Mouse (Mus musculus) heart, embryonic 16.5 days (tissue): ENCODE measurements around the gene Thbd. TPM values are rescaled to one million over a fixed set of nuclear protein-coding genes. Genes with fewer than 3 reads are reported as not detected.

Experiments used
- ATAC-seq: fragments of 200-750 bp; cut with Nextera tagmentation; replicated peaks from 2 replicates; pipeline ENCODE4 v1.8.0; 2017; ENCODE audit warnings: moderate number of reproducible peaks; ENCODE audit not compliant: insufficient read depth, low FRiP score; ENCODE audit errors: extremely low read depth
- H3K27ac ChIP-seq: fragments of 300-500 bp; sonication (generic); 2 replicates; pipeline ENCODE4 v1.5.1; 2014; ENCODE audit warnings: mild to moderate bottlenecking, low read length, control low read depth, moderate library complexity
- H3K27me3 ChIP-seq: fragments of 300-500 bp; sonication (generic); 2 replicates; pipeline ENCODE4 v1.6.1; 2014; ENCODE audit warnings: low read length, mixed read lengths; ENCODE audit not compliant: control insufficient read depth, insufficient read depth
- H3K36me3 ChIP-seq: fragments of 300-500 bp; sonication (generic); 2 replicates; pipeline ENCODE4 v1.6.1; 2014; ENCODE audit not compliant: control insufficient read depth, insufficient read depth
- H3K4me1 ChIP-seq: fragments of 300-500 bp; sonication (generic); 2 replicates; pipeline ENCODE4 v1.6.1; 2014; ENCODE audit warnings: low read length, mixed read lengths; ENCODE audit not compliant: control insufficient read depth, insufficient read depth
- H3K4me2 ChIP-seq: fragments of 300-500 bp; sonication (generic); 2 replicates; pipeline ENCODE4 v1.6.1; 2014; ENCODE audit warnings: low read depth, mild to moderate bottlenecking, control low read depth, low read length
- H3K4me3 ChIP-seq: fragments of 300-500 bp; sonication (generic); 2 replicates; pipeline ENCODE4 v1.5.1; 2014; ENCODE audit warnings: mild to moderate bottlenecking, control low read depth, low read length
- H3K9ac ChIP-seq: fragments of 300-500 bp; sonication (generic); 2 replicates; pipeline ENCODE4 v1.6.1; 2014; ENCODE audit warnings: low read length, control low read depth
- H3K9me3 ChIP-seq: fragments of 300-500 bp; sonication (generic); replicated peaks from 2 replicates; pipeline ENCODE4 v1.6.1; 2016; ENCODE audit warnings: low read length; ENCODE audit not compliant: control insufficient read depth
- WGBS: fragments of 180-500 bp; shearing (Covaris S2); extraction: QIAGEN DNeasy Blood & Tissue Kit; methylation state at CpG from one replicate; pipeline ENCODE4 v1.1.7; 2014; 5-methylcytosine and 5-hydroxymethylcytosine counted together
- polyA plus RNA-seq: library from polyadenylated mRNA; unstranded; fragments of >200 nt; fragmentation: Nextera tagmentation; extraction: Ambion mirVana; gene quantifications from 2 replicates; pipeline ENCODE4 v1.2.1, GENCODE M21; 2015

Gene Thbd
- 16.6 and 20.3 TPM in 2 replicates for polyA plus RNA-seq

GRCm38 (mm10) chr2:148407870-148408760 is at the start of gene Thbd:
Thbd (minus strand) TSS chr2:148408188.
- H3K27ac ChIP-seq = peak within 1 kb of the TSS; percentile 52
- 2% methylated on average over 35 of the region's 35 CpGs for WGBS

GRCm38 (mm10) chr2:148455341-148455740 is 47.4 kb upstream of the Thbd start:
- no peak overlapping the region for H3K27ac ChIP-seq
- H3K9ac ChIP-seq = no peak overlapping the region
- no peaks in the 10 kb centered on the region for H3K27me3 ChIP-seq
- no peaks in the 10 kb centered on the region for H3K36me3 ChIP-seq
- no peaks in the 10 kb centered on the region for H3K4me1 ChIP-seq
- H3K4me2 ChIP-seq = no peak overlapping the region
- H3K9me3 ChIP-seq = no peaks in the 10 kb centered on the region
- no peak overlapping the region for H3K4me3 ChIP-seq
- no peak for ATAC-seq

More at GRCm38 (mm10) chr2:148407870-148408760, at the start of gene Thbd:
- H3K4me2 ChIP-seq = peak within 1 kb of the TSS; percentile 88
- no peaks in the 10 kb centered on the region for H3K36me3 ChIP-seq
- peak within 1 kb of the TSS; percentile 78 for H3K9ac ChIP-seq
- H3K27me3 ChIP-seq = peaks cover 15% of the 10 kb centered on the region
- H3K4me1 ChIP-seq = peaks cover 24% of the 10 kb centered on the region
- ATAC-seq = peak; percentile 74
- no peaks in the 10 kb centered on the region for H3K9me3 ChIP-seq
- H3K4me3 ChIP-seq = peak within 1 kb of the TSS; percentile 65

GRCm38 (mm10) chr2:148454014-148454542 is 46.1 kb upstream of the Thbd start:
- Histone ChIP-seq H3K9ac (no peak overlapping the region), H3K27ac (no peak overlapping the region), H3K4me1 (no peaks in the 10 kb centered on the region), H3K4me2 (no peak overlapping the region), H3K27me3 (no peaks in the 10 kb centered on the region), H3K4me3 (no peak overlapping the region), H3K9me3 (no peaks in the 10 kb centered on the region), H3K36me3 (no peaks in the 10 kb centered on the region)
- ATAC-seq = no peak
- WGBS = 76% methylated on average over 4 of the region's 4 CpGs

- Histone ChIP-seq H3K4me3 (no peak overlapping the region), H3K27me3 (no peaks in the 10 kb centered on the region), H3K27ac (no peak overlapping the region), H3K4me1 (no peaks in the 10 kb centered on the region), H3K4me2 (no peak overlapping the region), H3K9me3 (no peaks in the 10 kb centered on the region), H3K36me3 (no peaks in the 10 kb centered on the region), H3K9ac (no peak overlapping the region)
- WGBS = 80% methylated on average over 3 of the region's 3 CpGs
- no peak for ATAC-seq
These were observed 45.1 kb upstream of the Thbd start for GRCm38 (mm10) chr2:148453061-148453460.

GRCm38 (mm10) chr2:148451498-148451897 is 43.5 kb upstream of the Thbd start:
- H3K4me2 ChIP-seq = no peak overlapping the region
- no peaks in the 10 kb centered on the region for H3K27me3 ChIP-seq
- no peak overlapping the region for H3K27ac ChIP-seq
- WGBS = 58% methylated on average over 5 of the region's 5 CpGs
- no peaks in the 10 kb centered on the region for H3K4me1 ChIP-seq
- H3K36me3 ChIP-seq = no peaks in the 10 kb centered on the region
- ATAC-seq = 0 out of 2 replicates have a peak, but pooled peaks have one; percentile 10
- no peak overlapping the region for H3K4me3 ChIP-seq
- H3K9me3 ChIP-seq = no peaks in the 10 kb centered on the region
- no peak overlapping the region for H3K9ac ChIP-seq

GRCm38 (mm10) chr2:148450616-148451015 is 42.6 kb upstream of the Thbd start:
- Histone ChIP-seq H3K4me3 (no peak overlapping the region), H3K27me3 (no peaks in the 10 kb centered on the region), H3K27ac (no peak overlapping the region), H3K4me1 (no peaks in the 10 kb centered on the region), H3K36me3 (no peaks in the 10 kb centered on the region), H3K9me3 (no peaks in the 10 kb centered on the region), H3K9ac (no peak overlapping the region), H3K4me2 (no peak overlapping the region)
- WGBS = 65% methylated on average over 5 of the region's 5 CpGs
- ATAC-seq = no peak

- Histone ChIP-seq H3K9ac (no peak overlapping the region), H3K27ac (no peak overlapping the region), H3K36me3 (no peaks in the 10 kb centered on the region), H3K4me2 (no peak overlapping the region), H3K9me3 (no peaks in the 10 kb centered on the region), H3K4me1 (no peaks in the 10 kb centered on the region), H3K27me3 (no peaks in the 10 kb centered on the region), H3K4me3 (no peak overlapping the region)
- 83% methylated on average over 1 of the region's 1 CpGs for WGBS
- ATAC-seq = no peak
These were observed 41.7 kb upstream of the Thbd start for GRCm38 (mm10) chr2:148449659-148450058.

GRCm38 (mm10) chr2:148446446-148446845 is 38.5 kb upstream of the Thbd start:
- Histone ChIP-seq H3K36me3 (no peaks in the 10 kb centered on the region), H3K4me3 (no peak overlapping the region), H3K27me3 (no peaks in the 10 kb centered on the region), H3K4me1 (no peaks in the 10 kb centered on the region), H3K4me2 (no peak overlapping the region), H3K27ac (no peak overlapping the region), H3K9ac (no peak overlapping the region), H3K9me3 (no peaks in the 10 kb centered on the region)
- ATAC-seq = no peak
- WGBS = 70% methylated on average over 3 of the region's 3 CpGs

- Histone ChIP-seq H3K9me3 (no peaks in the 10 kb centered on the region), H3K27me3 (no peaks in the 10 kb centered on the region), H3K4me1 (no peaks in the 10 kb centered on the region), H3K9ac (no peak overlapping the region), H3K36me3 (no peaks in the 10 kb centered on the region), H3K27ac (no peak overlapping the region), H3K4me3 (no peak overlapping the region), H3K4me2 (no peak overlapping the region)
- ATAC-seq = no peak
- WGBS = 91% methylated on average over 1 of the region's 1 CpGs
These were observed 37.6 kb upstream of the Thbd start for GRCm38 (mm10) chr2:148445616-148446015.
